Mouse (Mus musculus) lung, postnatal 36 days (tissue): ENCODE results near the gene Fam98a.

Experiments
- DNase-seq: peaks from one replicate; pipeline ENCODE4 v3.0.0; 2022; ENCODE audit warnings: mixed read lengths

The Fam98a gene

GRCm38 (mm10) chr17:75551512-75552400 lies at the start of gene Fam98a:
Gene Fam98a (minus strand): TSS chr17:75551946.
- DNase-seq: peak; percentile 98

GRCm38 (mm10) chr17:75598652-75599051 lies 46.9 kb upstream of the Fam98a start:
- DNase-seq: no peak

- no peak for DNase-seq
Measured at GRCm38 (mm10) chr17:75582738-75583137, 31.0 kb upstream of the Fam98a start.

GRCm38 (mm10) chr17:75575608-75576007 lies 23.9 kb upstream of the Fam98a start:
- DNase-seq: no peak

- no peak for DNase-seq
Measured at GRCm38 (mm10) chr17:75558041-75558440, 6.3 kb upstream of the Fam98a start.

GRCm38 (mm10) chr17:75557031-75557430 lies 5.3 kb upstream of the Fam98a start:
- no peak for DNase-seq

- no peak for DNase-seq
Measured at GRCm38 (mm10) chr17:75550771-75551413, 854 bp downstream of the Fam98a start.

- DNase-seq: no peak
Measured at GRCm38 (mm10) chr17:75544262-75544661, 7.5 kb downstream of the Fam98a start.

GRCm38 (mm10) chr17:75543434-75543833 lies 8.3 kb downstream of the Fam98a start:
- DNase-seq: no peak

GRCm38 (mm10) chr17:75539841-75540240 lies 11.9 kb downstream of the Fam98a start:
- peak; percentile 27 for DNase-seq

GRCm38 (mm10) chr17:75539130-75539529 lies 12.6 kb downstream of the Fam98a start:
- DNase-seq: peak; percentile 17

GRCm38 (mm10) chr17:75538431-75538830 lies 13.3 kb downstream of the Fam98a start:
- no peak for DNase-seq

- DNase-seq: no peak
Measured at GRCm38 (mm10) chr17:75537050-75537445, 14.7 kb downstream of the Fam98a start.

GRCm38 (mm10) chr17:75536396-75537049 lies 15.2 kb downstream of the Fam98a start:
- peak; percentile 75 for DNase-seq

- no peak for DNase-seq
Measured at GRCm38 (mm10) chr17:75535612-75536011, 16.1 kb downstream of the Fam98a start.

- DNase-seq: no peak
Measured at GRCm38 (mm10) chr17:75534314-75535020, 17.3 kb downstream of the Fam98a start.

- no peak for DNase-seq
Measured at GRCm38 (mm10) chr17:75532469-75532986, 19.2 kb downstream of the Fam98a start.

- no peak for DNase-seq
Measured at GRCm38 (mm10) chr17:75529222-75529935, 22.4 kb downstream of the Fam98a start.

- no peak for DNase-seq
Measured at GRCm38 (mm10) chr17:75526411-75526810, 25.3 kb downstream of the Fam98a start.

- peak; percentile 65 for DNase-seq
Measured at GRCm38 (mm10) chr17:75523812-75524211, 27.9 kb downstream of the Fam98a start.

- peak; percentile 24 for DNase-seq
Measured at GRCm38 (mm10) chr17:75522347-75523065, 29.2 kb downstream of the Fam98a start.
